Mouse (Mus musculus): ENCODE measurements around the gene Hps4. TPM values are rescaled to one million over a fixed set of nuclear protein-coding genes. Genes with fewer than 3 reads are reported as not detected.

Hps4 gene
- polyA plus RNA-seq, 1 experiment from 2014 or later: 43.5 TPM

GRCm38 (mm10) chr5:112370236-112370813, 27.4 kb downstream of the Hps4 start:
- no peak overlapping the region for H3K4me2 ChIP-seq (replicated peaks)
- no peaks in the 10 kb centered on the region for H3K9me3 ChIP-seq
- peaks cover 54% of the 10 kb centered on the region for H3K4me1 ChIP-seq (replicated peaks)
- H3K27ac ChIP-seq: peak overlapping the region; percentile 94
- H3K9ac ChIP-seq (replicated peaks): peak overlapping the region; percentile 36; the same call in 1 of the 2 replicates
- WGBS: 89% methylated on average over 12 of the region's 12 CpGs
- peaks cover 65% of the 10 kb centered on the region for H3K36me3 ChIP-seq
- ATAC-seq: no peak
- no peak overlapping the region for H3K4me3 ChIP-seq (replicated peaks)
- 0 out of 2 replicates have a peak, but pooled peaks cover 3% of the 10 kb centered on the region for H3K27me3 ChIP-seq

GRCm38 (mm10) chr5:112371933-112372332, 29.1 kb downstream of the Hps4 start:
- H3K36me3 ChIP-seq: peaks cover 67% of the 10 kb centered on the region
- WGBS: 12% methylated on average over 7 of the region's 7 CpGs
- H3K9me3 ChIP-seq: no peaks in the 10 kb centered on the region

GRCm38 (mm10) chr5:112376111-112376510, 33.2 kb downstream of the Hps4 start:
- Histone ChIP-seq H3K36me3 (peaks cover 65% of the 10 kb centered on the region), H3K27ac (no peak overlapping the region), H3K4me2 (replicated peaks) (no peak overlapping the region), H3K9me3 (no peaks in the 10 kb centered on the region), H3K27me3 (no peaks in the 10 kb centered on the region), H3K9ac (replicated peaks) (no peak overlapping the region), H3K4me3 (replicated peaks) (no peak overlapping the region), H3K4me1 (replicated peaks) (peaks cover 27% of the 10 kb centered on the region)
- WGBS: 85% methylated on average over 4 of the region's 4 CpGs
- no peak for ATAC-seq

More at GRCm38 (mm10) chr5:112371933-112372332, 29.1 kb downstream of the Hps4 start:
- Histone ChIP-seq H3K4me3 (replicated peaks) (no peak overlapping the region), H3K4me2 (replicated peaks) (peak overlapping the region; percentile 35), H3K9ac (replicated peaks) (peak overlapping the region; percentile 58), H3K27ac (peak overlapping the region; percentile 94), H3K4me1 (replicated peaks) (peaks cover 54% of the 10 kb centered on the region), H3K27me3 (0 out of 2 replicates have a peak, but pooled peaks cover 3% of the 10 kb centered on the region)
- peak; percentile 91 for ATAC-seq

GRCm38 (mm10) chr5:112377380-112377779, 34.5 kb downstream of the Hps4 start:
- peaks cover 68% of the 10 kb centered on the region for H3K36me3 ChIP-seq
- no peak overlapping the region for H3K27ac ChIP-seq
- ATAC-seq: no peak
- H3K9ac ChIP-seq (replicated peaks): no peak overlapping the region
- H3K27me3 ChIP-seq: no peaks in the 10 kb centered on the region
- no peak overlapping the region for H3K4me2 ChIP-seq (replicated peaks)
- H3K4me1 ChIP-seq (replicated peaks): peaks cover 25% of the 10 kb centered on the region
- H3K9me3 ChIP-seq: no peaks in the 10 kb centered on the region
- 96% methylated on average over 1 of the region's 1 CpGs for WGBS
- H3K4me3 ChIP-seq (replicated peaks): no peak overlapping the region

GRCm38 (mm10) chr5:112378716-112379115, 35.8 kb downstream of the Hps4 start:
- no peak overlapping the region for H3K4me3 ChIP-seq (replicated peaks)
- no peaks in the 10 kb centered on the region for H3K9me3 ChIP-seq
- ATAC-seq: no peak
- WGBS: 79% methylated on average over 6 of the region's 6 CpGs
- no peak overlapping the region for H3K9ac ChIP-seq (replicated peaks)
- H3K4me2 ChIP-seq (replicated peaks): no peak overlapping the region
- H3K36me3 ChIP-seq: peaks cover 67% of the 10 kb centered on the region
- H3K4me1 ChIP-seq (replicated peaks): peaks cover 20% of the 10 kb centered on the region
- no peaks in the 10 kb centered on the region for H3K27me3 ChIP-seq
- H3K27ac ChIP-seq: no peak overlapping the region

- Histone ChIP-seq H3K4me3 (replicated peaks) (no peak overlapping the region), H3K36me3 (peaks cover 64% of the 10 kb centered on the region), H3K9ac (replicated peaks) (peak overlapping the region; percentile 40; the same call in 1 of the 2 replicates), H3K9me3 (no peaks in the 10 kb centered on the region), H3K27me3 (no peaks in the 10 kb centered on the region), H3K4me2 (replicated peaks) (no peak overlapping the region), H3K4me1 (replicated peaks) (peaks cover 19% of the 10 kb centered on the region), H3K27ac (peak overlapping the region; percentile 74; the same call in 1 of the 2 replicates)
- ATAC-seq: no peak
- 90% methylated on average over 11 of the region's 11 CpGs for WGBS
Measured at GRCm38 (mm10) chr5:112381154-112381553, 38.3 kb downstream of the Hps4 start.

- Histone ChIP-seq H3K9ac (replicated peaks) (0 out of 2 replicates have a peak overlapping the region, but pooled peaks have one; percentile 40), H3K27ac (peak overlapping the region; percentile 74), H3K4me2 (replicated peaks) (no peak overlapping the region), H3K27me3 (no peaks in the 10 kb centered on the region), H3K4me1 (replicated peaks) (peaks cover 19% of the 10 kb centered on the region), H3K9me3 (no peaks in the 10 kb centered on the region), H3K4me3 (replicated peaks) (no peak overlapping the region), H3K36me3 (peaks cover 67% of the 10 kb centered on the region)
- ATAC-seq: peak; percentile 28; the same call in 1 of the 2 replicates
- WGBS: 61% methylated on average over 8 of the region's 9 CpGs
Measured at GRCm38 (mm10) chr5:112382042-112382441, 39.2 kb downstream of the Hps4 start.

- Histone ChIP-seq H3K27ac (peak overlapping the region; percentile 74), H3K27me3 (no peaks in the 10 kb centered on the region), H3K4me2 (replicated peaks) (no peak overlapping the region), H3K4me3 (replicated peaks) (no peak overlapping the region), H3K9ac (replicated peaks) (no peak overlapping the region), H3K9me3 (no peaks in the 10 kb centered on the region), H3K36me3 (peaks cover 70% of the 10 kb centered on the region), H3K4me1 (replicated peaks) (peaks cover 19% of the 10 kb centered on the region)
- ATAC-seq: peak; percentile 34; the same call in 1 of the 2 replicates
- WGBS: 66% methylated on average over 17 of the region's 17 CpGs
Measured at GRCm38 (mm10) chr5:112382641-112383330, 39.9 kb downstream of the Hps4 start.

GRCm38 (mm10) chr5:112384805-112385472, 42.1 kb downstream of the Hps4 start:
- peaks cover 67% of the 10 kb centered on the region for H3K36me3 ChIP-seq
- no peak overlapping the region for H3K4me2 ChIP-seq (replicated peaks)
- H3K9me3 ChIP-seq: no peaks in the 10 kb centered on the region
- no peak overlapping the region for H3K4me3 ChIP-seq (replicated peaks)
- H3K27ac ChIP-seq: no peak overlapping the region
- no peak overlapping the region for H3K9ac ChIP-seq (replicated peaks)
- ATAC-seq: no peak
- H3K27me3 ChIP-seq: no peaks in the 10 kb centered on the region
- peaks cover 34% of the 10 kb centered on the region for H3K4me1 ChIP-seq (replicated peaks)
- WGBS: 90% methylated on average over 13 of the region's 13 CpGs

GRCm38 (mm10) chr5:112385973-112386372, 43.1 kb downstream of the Hps4 start:
- ATAC-seq: no peak
- WGBS: 76% methylated on average over 2 of the region's 2 CpGs

GRCm38 (mm10) chr5:112389352-112389751, 46.5 kb downstream of the Hps4 start:
- H3K27ac ChIP-seq: no peak overlapping the region
- H3K27me3 ChIP-seq: no peaks in the 10 kb centered on the region
- peaks cover 71% of the 10 kb centered on the region for H3K36me3 ChIP-seq
- peaks cover 57% of the 10 kb centered on the region for H3K4me1 ChIP-seq (replicated peaks)
- ATAC-seq: no peak
- H3K4me3 ChIP-seq (replicated peaks): no peak overlapping the region; the same call in 1 of the 2 replicates
- H3K4me2 ChIP-seq (replicated peaks): peak overlapping the region; percentile 32
- WGBS: 78% methylated on average over 9 of the region's 9 CpGs
- no peaks in the 10 kb centered on the region for H3K9me3 ChIP-seq
- peak overlapping the region; percentile 46; the same call in 1 of the 2 replicates for H3K9ac ChIP-seq (replicated peaks)

More at GRCm38 (mm10) chr5:112385973-112386372, 43.1 kb downstream of the Hps4 start:
- H3K27me3 ChIP-seq: no peaks in the 10 kb centered on the region
- peaks cover 70% of the 10 kb centered on the region for H3K36me3 ChIP-seq
- no peak overlapping the region for H3K9ac ChIP-seq (replicated peaks)
- H3K4me2 ChIP-seq (replicated peaks): no peak overlapping the region
- no peaks in the 10 kb centered on the region for H3K9me3 ChIP-seq
- peaks cover 42% of the 10 kb centered on the region for H3K4me1 ChIP-seq (replicated peaks)
- no peak overlapping the region for H3K27ac ChIP-seq
- no peak overlapping the region for H3K4me3 ChIP-seq (replicated peaks)

- Histone ChIP-seq H3K27ac (no peak overlapping the region), H3K4me3 (replicated peaks) (0 out of 2 replicates have a peak overlapping the region, but pooled peaks have one; percentile 5), H3K4me2 (replicated peaks) (peak overlapping the region; percentile 27), H3K9me3 (no peaks in the 10 kb centered on the region), H3K4me1 (replicated peaks) (peaks cover 66% of the 10 kb centered on the region), H3K27me3 (no peaks in the 10 kb centered on the region), H3K9ac (replicated peaks) (no peak overlapping the region; the same call in 1 of the 2 replicates), H3K36me3 (peaks cover 55% of the 10 kb centered on the region)
- no peak for ATAC-seq
- 72% methylated on average over 16 of the region's 16 CpGs for WGBS
Measured at GRCm38 (mm10) chr5:112391002-112391401, 48.1 kb downstream of the Hps4 start.

Data from midbrain, embryonic 13.5 days (tissue).